Mouse (Mus musculus): ENCODE data around the gene Dram1. TPM values are rescaled to one million over a fixed set of nuclear protein-coding genes. Genes with fewer than 3 reads are reported as not detected.

Dram1 gene
- total and polyA plus RNA-seq, 3 experiments, result 0.04 TPM; not detected in 2

DNA sequence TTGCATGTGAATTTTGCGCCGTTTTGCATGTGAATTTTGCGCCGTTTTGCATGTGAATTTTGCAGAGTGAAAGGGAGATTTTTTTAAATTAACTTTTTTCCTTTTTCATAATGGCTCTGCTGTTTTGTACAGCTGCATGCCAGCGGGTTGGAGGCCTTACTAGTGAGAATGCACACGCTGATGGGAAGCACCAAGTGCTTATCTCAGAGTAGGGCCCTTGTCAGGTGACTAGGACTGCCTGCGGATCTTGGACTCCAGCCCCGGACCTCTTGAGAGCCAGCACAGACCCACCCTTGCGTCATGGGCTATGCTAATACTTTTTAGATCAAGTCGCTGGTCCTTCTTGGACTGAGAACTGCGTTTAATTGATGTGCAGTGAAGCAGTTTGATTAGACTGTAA lies 1.1 kb upstream of the Dram1 start:
- in situ Hi-C loops (cut with MboI; ENCODE audit: low pct_ligation_motif_present, low pct_unique_long_range_greater_than_20kb, low sequenced_read_pairs), result loop anchor here (5.0 kb wide), 2 partner anchors 47 to 352 kb away; partner anchors contain the start of gene Arl1
- no peak for DNase-seq (ENCODE audit: extremely low read depth)
- H3K27ac ChIP-seq (ENCODE audit: insufficient read depth, low read depth), result peak overlapping the region; percentile 55

DNA sequence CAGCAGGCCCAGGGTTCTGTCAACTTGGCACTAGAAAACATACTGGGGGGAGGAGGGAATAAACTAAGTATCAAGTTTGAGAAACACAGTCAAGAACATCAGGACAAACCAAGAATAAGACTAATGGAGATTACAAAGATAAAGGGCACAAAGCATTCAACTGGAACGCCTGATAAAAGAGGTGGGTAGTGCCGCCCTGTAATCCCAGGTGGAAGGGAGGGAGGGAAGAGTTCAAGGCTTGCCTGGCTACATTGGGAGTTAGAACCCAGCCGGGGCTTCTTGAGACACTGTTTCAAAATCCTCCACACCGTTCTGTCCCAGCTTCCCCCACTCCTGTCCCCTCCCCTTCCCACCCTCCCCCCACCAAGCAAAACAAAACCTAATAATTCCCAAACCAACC lies 1.2 kb downstream of the Dram1 start:
- Histone ChIP-seq H3K79me2 (replicated peaks; ENCODE audit: control insufficient read depth, extremely low read depth, insufficient read depth, poor library complexity, severe bottlenecking) (peaks cover 30% of the 10 kb centered on the region), H3K9me3 (replicated peaks; ENCODE audit: low read length) (no peaks in the 10 kb centered on the region), H3K4me2 (ENCODE audit: insufficient read depth, low read depth, poor library complexity, severe bottlenecking) (0 out of 2 replicates have a peak overlapping the region, but pooled peaks have one; percentile 17), H3K27ac (ENCODE audit: insufficient read depth, low read depth) (no peak overlapping the region), H3K4me3 (replicated peaks in 1 of 3; ENCODE audit: low read depth in 2 of 3, low read length in 2 of 3, poor library complexity in 1 of 3) (no peak overlapping the region), H3K4me1 (ENCODE audit: control insufficient read depth in 1 of 2, insufficient read depth in 2 of 2) (peaks cover 10 to 38% of the 10 kb centered on the region in 2 experiments), H3K27me3 (replicated peaks) (no peaks in the 10 kb centered on the region), H3K9ac (ENCODE audit: insufficient read depth, low read depth) (no peak overlapping the region), H3K36me3 (replicated peaks in 1 of 2; ENCODE audit: control insufficient read depth in 1 of 2, insufficient read depth in 1 of 2, low read length in 1 of 2) (no peaks in the 10 kb centered on the region)
- in situ Hi-C loops (cut with MboI; ENCODE audit: low pct_ligation_motif_present, low pct_unique_long_range_greater_than_20kb, low sequenced_read_pairs), result no loop called here
- no peak for DNase-seq (ENCODE audit: extremely low read depth)
- dilution Hi-C loops (cut with MboI; ENCODE audit: extremely low pct_ligation_motif_present, extremely low pct_unique_long_range_greater_than_20kb, low sequenced_read_pairs), result no loop called here
- TF ChIP-seq RAD21 (IDR thresholded peaks at IDR 0.05; ENCODE audit: low read depth, low read length), result no peak
- no peak for TF ChIP-seq ZNF384 (IDR thresholded peaks at IDR 0.05; ENCODE audit: low read depth, low read length)
- no peak for TF ChIP-seq MEF2A (IDR thresholded peaks at IDR 0.05; ENCODE audit: borderline replicate concordance, low read depth, low read length)
- no peak for TF ChIP-seq KAT2A (IDR thresholded peaks at IDR 0.05; ENCODE audit: insufficient replicate concordance, low read length)
- no peak for TF ChIP-seq MAFK (IDR thresholded peaks at IDR 0.05; ENCODE audit: insufficient replicate concordance, low read length)

More for the DNA sequence above, 1.1 kb upstream of the Dram1 start:
- peak overlapping the region; percentile 90 for H3K4me2 ChIP-seq (ENCODE audit: insufficient read depth, low read depth, poor library complexity, severe bottlenecking)
- peaks cover 46% of the 10 kb centered on the region for H3K79me2 ChIP-seq (replicated peaks; ENCODE audit: control insufficient read depth, extremely low read depth, insufficient read depth, poor library complexity, severe bottlenecking)
- dilution Hi-C loops (cut with MboI; ENCODE audit: extremely low pct_ligation_motif_present, extremely low pct_unique_long_range_greater_than_20kb, low sequenced_read_pairs), result no loop called here
- H3K4me3 ChIP-seq (replicated peaks in 1 of 3; ENCODE audit: low read depth in 2 of 3, low read length in 2 of 3, poor library complexity in 1 of 3), result peak overlapping the region; percentile 82 to 94 (median 85)
- H3K9ac ChIP-seq (ENCODE audit: insufficient read depth, low read depth), result peak overlapping the region; percentile 60
- H3K4me1 ChIP-seq (ENCODE audit: control insufficient read depth in 1 of 2, insufficient read depth in 2 of 2), result peaks cover 13 to 61% of the 10 kb centered on the region in 2 experiments
- TF ChIP-seq ELF1 (IDR thresholded peaks at IDR 0.05; ENCODE audit: low read depth, low read length), result no peak
- TF ChIP-seq USF2 (conservative IDR thresholded peaks at IDR 0.05; ENCODE audit: low read depth, low read length), result no peak
- no peak for TF ChIP-seq RCOR1 (conservative IDR thresholded peaks at IDR 0.05; ENCODE audit: low read depth, low read length)
- TF ChIP-seq IRF4 (IDR thresholded peaks at IDR 0.05; ENCODE audit: low read depth, low read length), result no peak
- TF ChIP-seq NRF1 (IDR thresholded peaks at IDR 0.05; ENCODE audit: low read depth, low read length), result no peak
- TF ChIP-seq UBTF (IDR thresholded peaks at IDR 0.05; ENCODE audit: low read depth, low read length), result no peak
- no peak for TF ChIP-seq JUN (IDR thresholded peaks at IDR 0.05; ENCODE audit: insufficient read depth, low read depth, low read length)
- no peak for TF ChIP-seq CHD2 (IDR thresholded peaks at IDR 0.05; ENCODE audit: low read length)
- no peak for TF ChIP-seq POLR2A (IDR thresholded peaks at IDR 0.05; ENCODE audit: low read depth, low read length)
- no peak for TF ChIP-seq MYC (IDR thresholded peaks at IDR 0.05; ENCODE audit: low read depth, low read length)
- no peak for TF ChIP-seq MAX (IDR thresholded peaks at IDR 0.05; ENCODE audit: low read length)
- no peak for TF ChIP-seq PAX5 (IDR thresholded peaks at IDR 0.05; ENCODE audit: low read length)
- peak; percentile 5 for TF ChIP-seq USF1 (IDR thresholded peaks at IDR 0.05; ENCODE audit: low read depth, low read length)
- 0 out of 2 replicates have a peak, but pooled peaks have one; percentile 6 for TF ChIP-seq MEF2A (IDR thresholded peaks at IDR 0.05; ENCODE audit: borderline replicate concordance, low read depth, low read length)
- TF ChIP-seq ETS1 (conservative IDR thresholded peaks at IDR 0.05; ENCODE audit: low read depth, low read length), result no peak; the same call in 1 of the 2 replicates
- TF ChIP-seq E2F4 (IDR thresholded peaks at IDR 0.05; ENCODE audit: insufficient replicate concordance, low read depth, low read length), result no peak
- TF ChIP-seq MXI1 (IDR thresholded peaks at IDR 0.05; ENCODE audit: low read depth, low read length), result peak; percentile 36; the same call in 1 of the 2 replicates
- no peak for TF ChIP-seq POLR2AphosphoS2 (IDR thresholded peaks at IDR 0.05; ENCODE audit: low read depth, low read length)
- 0 out of 2 replicates have a peak, but pooled peaks have one; percentile 39 for TF ChIP-seq ZMIZ1 (IDR thresholded peaks at IDR 0.05; ENCODE audit: low read depth, low read length)
- TF ChIP-seq CTCF (conservative IDR thresholded peaks at IDR 0.05 in 1 of 2, IDR thresholded peaks at IDR 0.05 in 1 of 2; ENCODE audit: low read depth in 2 of 2, low read length in 2 of 2), result no peak
- no peak for TF ChIP-seq KAT2A (IDR thresholded peaks at IDR 0.05; ENCODE audit: insufficient replicate concordance, low read length)
- no peak for TF ChIP-seq HCFC1 (IDR thresholded peaks at IDR 0.05; ENCODE audit: low read depth, low read length)
- peak; percentile 60 for TF ChIP-seq BHLHE40 (IDR thresholded peaks at IDR 0.05; ENCODE audit: low read depth, low read length)
- no peak for TF ChIP-seq TCF12 (IDR thresholded peaks at IDR 0.05; ENCODE audit: low read depth, low read length)
- no peak for TF ChIP-seq NELFE (IDR thresholded peaks at IDR 0.05; ENCODE audit: low read depth, low read length)
- TF ChIP-seq MAZ (IDR thresholded peaks at IDR 0.05; ENCODE audit: low read depth, low read length), result no peak
- no peak for TF ChIP-seq CHD1 (IDR thresholded peaks at IDR 0.05; ENCODE audit: low read depth, low read length)
- TF ChIP-seq SMC3 (IDR thresholded peaks at IDR 0.05; ENCODE audit: low read depth, low read length), result no peak
- no peak for TF ChIP-seq ZKSCAN1 (IDR thresholded peaks at IDR 0.05; ENCODE audit: borderline replicate concordance, low read depth, low read length)
- TF ChIP-seq MAFK (IDR thresholded peaks at IDR 0.05; ENCODE audit: insufficient replicate concordance, low read length), result no peak
- TF ChIP-seq GABPA (IDR thresholded peaks at IDR 0.05; ENCODE audit: insufficient replicate concordance, low read depth, low read length), result no peak
- peak; percentile 69 for TF ChIP-seq SIN3A (IDR thresholded peaks at IDR 0.05; ENCODE audit: low read length)
- no peak for TF ChIP-seq EP300 (IDR thresholded peaks at IDR 0.05; ENCODE audit: low read length)
- no peak for TF ChIP-seq TBP (conservative IDR thresholded peaks at IDR 0.05; ENCODE audit: low read depth, low read length)
- TF ChIP-seq JUND (conservative IDR thresholded peaks at IDR 0.05; ENCODE audit: low read depth, low read length), result no peak
- TF ChIP-seq ZNF384 (IDR thresholded peaks at IDR 0.05; ENCODE audit: low read depth, low read length), result no peak
- no peak for TF ChIP-seq ZC3H11A (IDR thresholded peaks at IDR 0.05; ENCODE audit: low read depth, low read length)
- TF ChIP-seq RAD21 (IDR thresholded peaks at IDR 0.05; ENCODE audit: low read depth, low read length), result no peak
- H3K36me3 ChIP-seq (replicated peaks in 1 of 2; ENCODE audit: control insufficient read depth in 1 of 2, insufficient read depth in 1 of 2, low read length in 1 of 2), result no peaks in the 10 kb centered on the region
- H3K9me3 ChIP-seq (replicated peaks; ENCODE audit: low read length), result no peaks in the 10 kb centered on the region
- H3K27me3 ChIP-seq (replicated peaks), result no peaks in the 10 kb centered on the region

Data from CH12.LX (cell line).